Mouse (Mus musculus): ENCODE measurements at regions not wholly inside any gene's neighbourhood (a gene's known extent, or its start where the extent isn't known, plus 50 kb on each side); places are given as distances from the start of the nearest gene placed in this dataset.
A peak's percentile ranks its signal among the peaks of the same experiment; 100 is the strongest.
"Not testable (repeated sequence)": the region's sequence is repeated elsewhere in the genome, so short reads cannot be mapped to it uniquely, and the experiment has no call there.

DNA sequence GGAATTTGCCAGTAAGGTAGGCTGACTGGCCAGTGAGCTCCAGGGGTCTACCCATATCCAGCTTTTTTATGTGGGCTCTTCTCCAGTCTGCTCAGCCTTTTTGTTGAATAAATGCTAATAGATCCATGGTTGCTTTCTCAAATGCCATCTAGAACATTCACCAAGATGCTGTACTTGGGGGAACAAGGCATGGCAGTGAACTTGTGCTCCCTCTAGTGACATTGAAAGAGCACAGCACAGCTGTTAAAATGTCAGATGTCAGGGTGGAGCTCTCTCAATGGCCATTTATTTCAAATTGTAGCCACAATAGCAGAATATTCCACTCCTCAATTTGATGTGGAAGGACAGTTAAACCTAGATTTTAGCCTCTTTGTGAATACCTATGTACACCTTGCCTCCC, 86.3 kb downstream of the Kcnk1 start:
- no peak for DNase-seq

GRCm38 (mm10) chr8:126082827-126083226, 87.9 kb downstream of the Kcnk1 start:
- no peak for DNase-seq

DNA sequence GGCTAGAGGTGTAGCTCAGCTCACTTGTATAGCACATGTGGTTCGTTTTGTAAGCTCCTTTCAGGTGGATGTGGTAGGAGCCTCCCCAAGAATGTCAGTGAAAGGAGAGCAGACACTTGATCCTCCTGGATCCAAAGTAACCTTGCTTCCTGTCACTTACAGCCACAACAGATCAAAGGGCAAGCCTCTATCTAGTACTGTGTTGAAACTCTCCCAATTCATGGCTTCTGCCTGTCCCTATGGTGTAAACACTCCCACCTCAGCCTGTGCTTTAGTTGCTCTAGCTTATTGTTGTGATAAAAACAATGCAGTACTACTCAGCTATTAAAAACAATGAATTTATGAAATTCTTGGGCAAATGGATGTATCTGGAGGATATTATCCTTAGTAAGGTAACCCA, 95.8 kb downstream of the Kcnk1 start:
- no peak for DNase-seq

- no peak for DNase-seq
Observed at GRCm38 (mm10) chr8:126094005-126094404, 99.0 kb downstream of the Kcnk1 start.

GRCm38 (mm10) chr8:126096056-126096455, 101.1 kb downstream of the Kcnk1 start:
- DNase-seq: no peak

DNA sequence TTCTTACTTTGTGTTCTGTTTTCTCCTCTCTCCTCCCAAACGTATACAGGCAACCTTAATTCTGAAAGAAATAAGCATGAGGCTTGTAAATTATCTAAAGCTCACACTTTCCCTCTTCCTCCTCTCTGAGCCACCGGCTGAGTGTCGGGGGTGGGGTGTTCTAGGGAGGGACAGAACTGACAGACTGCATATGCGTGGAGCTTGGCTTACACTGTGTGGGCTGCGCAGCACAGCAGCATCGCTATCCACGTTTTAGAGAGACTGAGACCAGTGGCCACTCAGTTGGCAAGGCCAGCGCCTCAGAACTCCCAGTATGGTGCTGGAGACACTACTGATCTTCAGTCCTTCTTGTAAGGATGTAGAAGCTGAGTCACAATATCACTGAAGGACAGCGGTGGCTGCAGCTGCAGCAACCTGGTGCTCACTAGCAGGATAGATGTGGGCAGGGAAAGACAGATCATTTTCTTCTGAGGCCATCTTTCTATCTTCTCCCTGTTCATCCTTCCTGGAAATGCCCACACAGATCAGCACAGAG, 101.7 kb downstream of the Kcnk1 start:
- DNase-seq: no peak

GRCm38 (mm10) chr8:126098886-126099285, 103.9 kb downstream of the Kcnk1 start:
- no peak for DNase-seq

- no peak for DNase-seq
Observed at GRCm38 (mm10) chr8:126099889-126100288, 104.9 kb downstream of the Kcnk1 start.

- DNase-seq: no peak
Observed at GRCm38 (mm10) chr8:126105043-126105442, 110.1 kb downstream of the Kcnk1 start.

GRCm38 (mm10) chr8:126126041-126126440, 131.1 kb downstream of the Kcnk1 start:
- no peak for DNase-seq

- DNase-seq: no peak
Observed at GRCm38 (mm10) chr8:126132076-126132475, 137.1 kb downstream of the Kcnk1 start.

DNA sequence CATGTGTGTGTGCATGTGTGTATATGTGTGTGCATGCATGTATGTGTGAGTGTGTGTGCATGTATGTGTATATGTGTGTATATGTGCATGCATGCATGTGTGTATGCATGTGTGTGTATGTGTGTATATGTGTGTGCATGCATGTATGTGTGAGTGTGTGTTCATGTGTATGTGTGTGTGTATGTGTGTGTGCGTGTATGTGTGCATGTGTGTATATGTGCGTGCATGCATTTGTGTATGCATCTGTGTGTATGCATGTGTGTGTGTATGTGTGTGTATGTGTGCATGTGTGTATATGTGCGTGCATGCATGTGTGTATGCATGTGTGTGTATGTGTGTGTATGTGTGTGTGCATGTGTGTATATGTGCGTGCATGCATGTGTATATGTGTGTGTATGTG, 137.9 kb downstream of the Kcnk1 start:
- not testable (repeated sequence) for DNase-seq

- no peak for DNase-seq
Observed at GRCm38 (mm10) chr8:126135100-126135499, 140.1 kb downstream of the Kcnk1 start.

DNA sequence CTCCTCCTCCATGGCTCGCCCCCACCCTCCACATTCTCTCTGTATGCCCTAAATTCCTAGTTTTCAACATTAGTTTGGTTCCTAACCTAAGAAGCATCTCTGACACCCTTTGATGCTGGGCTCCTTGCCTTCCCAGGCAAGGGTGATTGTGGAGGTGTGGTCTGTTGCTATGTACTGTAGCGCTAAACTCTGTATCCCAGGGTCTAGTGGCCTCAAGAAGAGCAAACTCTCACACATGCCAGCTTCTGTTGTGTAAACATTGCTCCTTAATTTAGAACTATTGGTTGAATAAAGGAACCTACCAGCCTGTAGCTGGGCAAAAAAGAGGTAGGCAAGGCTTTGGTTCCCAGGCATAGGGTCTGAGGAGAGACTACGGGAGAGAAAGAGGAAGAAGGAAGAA, 140.6 kb downstream of the Kcnk1 start:
- no peak for DNase-seq

GRCm38 (mm10) chr8:126136946-126137345, 142.0 kb downstream of the Kcnk1 start:
- no peak for DNase-seq

GRCm38 (mm10) chr8:126137452-126137851, 142.5 kb downstream of the Kcnk1 start:
- no peak for DNase-seq

DNA sequence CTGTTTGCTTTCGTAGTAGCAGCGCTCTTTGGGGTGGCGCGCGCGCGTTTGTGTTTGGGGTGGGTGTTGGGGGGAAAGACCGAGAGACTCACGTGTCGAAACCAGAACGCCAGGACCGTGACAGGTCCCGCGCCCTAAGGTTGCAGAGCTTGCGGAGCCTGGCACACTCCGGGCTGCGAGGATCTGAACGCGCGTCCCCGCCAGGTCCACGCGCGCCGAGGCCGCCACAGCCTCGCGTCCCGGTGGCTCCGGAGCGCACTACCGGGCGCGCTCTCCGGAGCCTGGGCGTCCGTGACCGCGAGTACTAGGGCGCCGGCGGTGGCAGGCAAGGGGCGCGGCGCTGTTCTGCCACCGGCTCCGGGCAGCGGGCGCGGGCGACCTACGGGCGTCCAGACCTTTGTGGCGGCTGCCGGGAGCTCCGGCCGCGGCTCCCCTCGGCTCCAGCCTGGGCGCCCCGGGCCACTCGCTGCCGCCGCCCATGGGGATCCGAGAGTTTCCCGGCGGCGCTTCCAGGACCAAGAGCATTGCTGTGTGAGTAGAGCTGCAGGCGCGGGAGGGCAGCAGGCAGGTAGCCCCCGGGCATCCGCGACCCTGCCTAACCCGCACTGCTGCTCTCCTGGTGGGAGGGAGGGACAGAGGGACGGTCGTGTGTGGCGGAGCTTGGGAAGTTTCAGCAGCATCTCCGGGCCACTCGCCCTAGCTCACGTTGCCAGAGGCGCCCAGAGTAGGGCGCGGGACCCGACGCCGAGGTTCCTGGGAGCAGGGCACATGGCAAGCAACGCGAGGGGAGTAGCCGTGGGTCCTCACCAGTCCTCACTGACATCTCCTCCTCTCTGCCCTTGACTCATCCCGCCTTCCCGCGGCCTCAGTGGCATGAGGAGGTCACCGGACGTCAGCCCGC, 143.9 kb downstream of the Kcnk1 start:
- no peak for DNase-seq

DNA sequence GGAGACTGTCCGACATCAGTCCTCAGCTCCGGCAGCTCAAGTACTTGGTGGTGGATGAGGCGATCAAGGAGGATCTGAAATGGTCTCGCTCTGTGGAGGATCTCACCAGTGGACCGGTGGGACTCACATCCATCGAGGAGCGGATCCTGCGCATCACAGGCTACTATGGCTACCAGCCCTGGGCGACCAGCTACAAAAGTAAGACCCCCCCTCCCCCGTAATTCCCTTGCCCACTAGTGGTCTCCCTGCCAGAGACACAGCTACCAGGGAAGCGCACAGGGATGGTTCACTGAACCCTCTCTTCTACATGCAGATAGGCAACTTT, 144.5 kb downstream of the Kcnk1 start:
- DNase-seq: no peak

DNA sequence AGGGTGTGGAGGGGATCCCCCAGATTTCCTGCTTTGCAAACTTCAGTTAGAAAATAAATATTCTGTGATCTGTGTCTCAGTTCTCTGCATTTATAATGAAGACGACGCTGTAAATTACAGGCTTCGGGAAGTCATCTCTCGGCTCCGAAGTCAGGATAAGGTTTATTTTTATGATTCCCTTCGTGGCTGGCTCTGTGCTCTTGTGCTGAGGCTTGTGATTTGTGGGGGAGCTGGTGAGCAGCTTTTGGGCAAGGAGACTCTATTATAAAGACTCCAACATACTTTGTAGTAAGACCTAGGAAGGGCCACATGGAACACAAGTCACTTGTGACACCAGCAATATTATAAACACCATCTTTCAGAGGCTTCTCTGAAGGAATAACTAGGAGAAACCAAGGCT, 146.0 kb downstream of the Kcnk1 start:
- no peak for DNase-seq

DNA sequence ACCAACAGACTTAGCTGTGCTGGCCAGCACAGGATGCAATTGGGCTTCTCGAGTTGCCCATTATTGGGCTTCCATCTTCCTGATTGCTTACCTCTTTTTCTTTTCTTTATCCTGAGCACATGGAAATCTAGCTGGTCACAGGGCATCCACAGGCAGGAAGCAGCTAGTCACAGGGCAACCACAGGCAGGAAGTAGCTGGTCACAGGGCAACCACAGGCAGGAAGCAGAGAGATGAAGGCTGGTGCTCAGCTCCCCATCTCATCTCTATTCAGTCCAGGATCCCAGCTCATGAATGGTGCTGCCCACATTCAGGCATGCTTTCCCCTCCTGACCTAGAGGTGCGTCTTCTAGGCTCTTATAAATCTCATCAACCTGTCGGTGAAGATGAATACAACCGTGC, 146.8 kb upstream of the Slc35f3 start:
- no peak for DNase-seq

DNA sequence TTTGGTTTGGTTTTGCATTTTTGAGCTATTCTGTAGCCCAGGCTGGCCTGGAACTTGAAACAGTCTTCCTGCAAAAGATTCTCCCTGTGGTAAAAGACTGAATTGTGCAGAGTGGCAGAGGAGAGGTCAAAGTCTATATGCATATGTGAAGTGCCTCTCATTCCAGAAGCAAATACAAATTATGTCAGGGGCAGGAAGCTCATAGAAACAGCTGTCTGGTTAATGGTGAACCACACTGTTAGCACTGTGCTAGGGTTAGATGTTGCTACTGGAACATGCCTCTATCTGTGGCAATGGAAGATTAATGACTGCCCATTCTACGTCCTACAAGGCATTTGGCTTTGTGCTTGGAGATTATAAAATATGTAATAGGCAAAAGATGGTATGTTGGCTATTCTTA, 144.4 kb upstream of the Slc35f3 start:
- no peak for DNase-seq

DNA sequence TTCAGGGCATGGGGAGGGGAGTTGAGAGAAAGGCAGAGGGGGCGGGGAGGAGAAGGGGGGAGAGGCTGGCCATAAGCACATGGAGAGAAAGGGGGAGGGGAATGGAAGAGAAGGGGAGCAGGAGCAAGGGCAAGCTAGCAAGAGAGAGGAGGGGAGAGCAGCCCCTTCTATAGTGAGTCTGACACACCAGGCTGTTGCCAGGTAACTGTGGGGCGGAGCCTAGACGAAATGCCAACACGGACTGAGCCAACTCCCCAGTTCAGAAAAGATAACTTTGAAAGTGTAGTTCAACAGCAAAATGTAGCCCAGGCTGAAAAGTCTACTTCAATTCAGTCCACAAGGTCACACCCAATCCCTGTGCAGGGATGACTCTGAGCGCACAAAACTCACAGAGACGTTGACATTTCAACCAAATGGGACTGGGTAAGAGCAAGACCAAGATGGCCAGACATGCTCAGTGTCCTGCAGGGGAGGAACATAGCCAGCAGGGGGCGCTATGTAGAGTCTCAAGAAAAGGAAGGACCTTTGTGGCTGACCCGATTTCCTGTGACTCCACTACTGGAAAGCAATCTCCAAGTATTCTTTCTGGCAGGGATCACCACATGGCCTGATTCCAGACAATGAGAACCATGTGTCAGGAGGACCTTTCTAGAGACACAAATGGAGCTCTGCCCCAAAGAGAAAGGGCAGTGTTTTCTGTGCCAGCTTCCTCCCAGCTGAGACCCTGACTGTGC, 140.7 kb upstream of the Slc35f3 start:
- peak; percentile 4 to 7 for DNase-seq

DNA sequence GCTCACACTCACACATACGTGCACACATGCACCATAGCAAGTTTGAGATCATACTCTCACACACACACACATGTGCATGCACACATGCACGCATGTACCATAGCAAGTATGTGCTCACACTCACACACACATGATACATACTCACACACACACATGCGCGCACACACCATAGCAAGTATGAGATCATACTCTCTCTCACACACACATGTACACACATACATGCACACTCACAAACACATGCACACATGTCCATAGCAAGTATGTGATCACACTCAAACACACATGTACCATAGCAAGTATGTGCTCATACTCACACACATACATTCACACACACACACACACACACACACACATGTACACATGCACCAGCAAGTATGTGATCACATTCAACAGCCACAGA, 138.9 kb upstream of the Slc35f3 start:
- no peak for DNase-seq

DNA sequence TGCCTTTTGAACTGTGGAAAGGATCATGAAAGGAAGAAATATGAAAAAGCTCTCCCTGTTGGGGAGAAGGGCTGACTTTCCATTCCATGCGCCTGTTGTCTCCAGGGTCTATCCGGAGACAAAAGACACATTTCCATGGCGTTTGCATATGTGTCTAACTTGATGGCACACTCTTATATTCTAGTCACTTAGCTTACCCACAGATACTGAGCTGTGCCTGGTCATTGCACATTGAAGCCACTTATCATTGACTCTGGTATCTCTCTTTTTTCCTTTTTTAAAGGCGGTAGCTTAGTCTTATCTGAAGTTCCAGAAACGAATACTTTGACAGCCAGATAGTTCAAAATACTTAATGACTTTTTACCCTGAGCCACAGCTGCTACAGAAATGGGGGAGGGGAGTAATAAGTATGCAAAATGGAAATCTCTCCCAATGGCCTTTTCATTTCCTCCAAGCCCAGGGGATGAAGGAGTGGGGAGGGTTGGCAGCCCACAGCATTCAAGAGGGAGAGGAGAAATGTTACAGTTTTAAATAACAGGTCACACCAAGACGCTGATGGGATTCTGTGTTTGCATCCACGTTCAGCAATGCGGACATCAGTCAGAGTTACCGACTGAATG, 137.9 kb upstream of the Slc35f3 start:
- DNase-seq: no peak

Data from B cell, adult 2 months (primary cell).